Mouse (Mus musculus) myocyte (in vitro differentiated cells): ENCODE data around the gene Snx3. TPM values are rescaled to one million over a fixed set of nuclear protein-coding genes. Genes with fewer than 3 reads are reported as not detected.

ENCODE experiments used
- H3K27me3 ChIP-seq: one replicate; pipeline ENCODE4 v1.6.1; 2011; ENCODE audit not compliant: control insufficient read depth, insufficient read depth, insufficient read length
- H3K36me3 ChIP-seq: one replicate; pipeline ENCODE4 v1.6.1; 2011; ENCODE audit not compliant: control insufficient read depth, insufficient read depth
- H3K4me2 ChIP-seq: one replicate; pipeline ENCODE4 v1.6.1; 2011; ENCODE audit warnings: low read depth, control low read depth
- H3K4me3 ChIP-seq: one replicate; pipeline ENCODE4 v1.5.1; 2011; ENCODE audit warnings: mild to moderate bottlenecking, control low read depth, moderate library complexity
- H3K79me2 ChIP-seq: one replicate; pipeline ENCODE4 v1.6.1; 2011; ENCODE audit not compliant: control insufficient read depth, insufficient read depth
- H3ac ChIP-seq: one replicate; pipeline ENCODE4 v1.6.1; 2011; ENCODE audit not compliant: control insufficient read depth, insufficient read length
- CEBPB ChIP-seq: IDR thresholded peaks from 2 replicates; pipeline ENCODE4 v1.6.1; 2011; ENCODE audit warnings: mild to moderate bottlenecking, moderate library complexity; ENCODE audit not compliant: poor library complexity, insufficient read depth, severe bottlenecking
- E2F4 ChIP-seq: IDR thresholded peaks from one replicate; pipeline ENCODE4 v1.6.1; 2011; ENCODE audit warnings: mild to moderate bottlenecking, control low read depth, moderate library complexity; ENCODE audit not compliant: insufficient read depth
- MAX ChIP-seq: IDR thresholded peaks from one replicate; pipeline ENCODE4 v1.6.1; 2011; ENCODE audit warnings: low read depth, mild to moderate bottlenecking, control low read depth
- MYOD1 ChIP-seq, 3 experiments: IDR thresholded peaks; one replicate each; pipeline ENCODE4 v1.6.1; 2011; ENCODE audit warnings: control low read depth in 2 of 3, low read depth in 2 of 3, mild to moderate bottlenecking in 2 of 3, moderate library complexity in 1 of 3; ENCODE audit not compliant: insufficient read length in 2 of 3, control insufficient read depth in 1 of 3
- MYOG ChIP-seq, 3 experiments: IDR thresholded peaks; one replicate each; pipeline ENCODE4 v1.6.1; 2011; ENCODE audit warnings: control low read depth in 2 of 3, low read depth in 2 of 3, mild to moderate bottlenecking in 2 of 3; ENCODE audit not compliant: insufficient read length in 2 of 3, control insufficient read depth in 1 of 3, insufficient read depth in 1 of 3
- POLR2A ChIP-seq: IDR thresholded peaks from one replicate; pipeline ENCODE4 v1.6.1; 2011; ENCODE audit warnings: low read depth, mild to moderate bottlenecking, control low read depth, moderate library complexity; ENCODE audit not compliant: insufficient read length
- POLR2AphosphoS2 ChIP-seq: IDR thresholded peaks from one replicate; pipeline ENCODE4 v1.6.1; 2011; ENCODE audit warnings: low read depth, control low read depth; ENCODE audit not compliant: insufficient read length
- REST ChIP-seq: IDR thresholded peaks from one replicate; pipeline ENCODE4 v1.6.1; 2011; ENCODE audit warnings: mild to moderate bottlenecking, control low read depth, moderate library complexity; ENCODE audit not compliant: insufficient read depth, insufficient read length
- SRF ChIP-seq: IDR thresholded peaks from one replicate; pipeline ENCODE4 v1.6.1; 2011; ENCODE audit warnings: low read depth; ENCODE audit not compliant: control insufficient read depth, insufficient read length
- TCF12 ChIP-seq: IDR thresholded peaks from one replicate; pipeline ENCODE4 v1.6.1; 2011; ENCODE audit warnings: mild to moderate bottlenecking, control low read depth; ENCODE audit not compliant: poor library complexity, insufficient read depth, severe bottlenecking
- TCF3 ChIP-seq: IDR thresholded peaks from one replicate; pipeline ENCODE4 v1.6.1; 2011; ENCODE audit warnings: low read depth, control low read depth; ENCODE audit not compliant: insufficient read length
- USF1 ChIP-seq: IDR thresholded peaks from one replicate; pipeline ENCODE4 v1.6.1; 2011; ENCODE audit warnings: low read depth, mild to moderate bottlenecking, control low read depth, moderate library complexity
- polyA plus RNA-seq: library from polyadenylated mRNA; unstranded; fragments of >200 nt; fragmentation: generic; extraction: Trizol; gene quantifications from one replicate; pipeline ENCODE4 v1.2.1, GENCODE M21; 2012; ENCODE audit warnings: missing spikeins

Gene Snx3
- polyA plus RNA-seq, 1 experiment = 251 TPM

DNA sequence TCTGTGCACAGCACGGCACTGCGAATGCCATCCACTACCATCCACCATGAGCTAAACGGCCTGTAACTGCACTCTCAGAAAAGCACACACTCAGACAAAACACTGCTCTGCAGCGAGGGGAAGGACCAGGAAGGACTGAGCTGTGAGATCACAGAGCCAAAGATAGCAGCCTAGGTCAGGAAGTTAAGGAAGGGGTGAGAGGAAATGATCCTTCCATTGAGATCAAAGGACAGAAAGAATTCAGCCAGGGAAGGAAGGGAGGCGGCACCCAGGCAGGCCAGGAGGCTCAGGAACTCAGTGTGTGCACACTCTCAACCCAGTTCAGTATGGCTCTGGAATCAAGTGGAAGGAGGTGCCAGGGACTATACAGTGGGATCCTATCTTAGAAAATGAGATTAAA, 37.6 kb upstream of the Snx3 start:
- H3ac ChIP-seq = no peak overlapping the region
- H3K4me2 ChIP-seq = peak overlapping the region; percentile 0
- no peaks in the 10 kb centered on the region for H3K79me2 ChIP-seq
- no peaks in the 10 kb centered on the region for H3K27me3 ChIP-seq
- no peak for TF ChIP-seq REST
- TF ChIP-seq CEBPB = no peak
- no peak for TF ChIP-seq USF1
- TF ChIP-seq TCF12 = no peak
- no peak for TF ChIP-seq TCF3
- no peak for TF ChIP-seq SRF
- no peak for TF ChIP-seq E2F4
- no peak for TF ChIP-seq MYOD1 (IDR thresholded peaks at IDR 0.05; ENCODE audit: control insufficient read depth in 1 of 3, insufficient read length in 2 of 3, low read depth in 2 of 3)
- no peak for TF ChIP-seq MYOG (IDR thresholded peaks at IDR 0.05; ENCODE audit: control insufficient read depth in 1 of 3, insufficient read depth in 1 of 3, insufficient read length in 2 of 3, low read depth in 2 of 3)
- TF ChIP-seq MAX = no peak
- TF ChIP-seq POLR2AphosphoS2 = no peak
- TF ChIP-seq POLR2A = no peak
- H3K36me3 ChIP-seq = peaks cover 6% of the 10 kb centered on the region
- no peak overlapping the region for H3K4me3 ChIP-seq

DNA sequence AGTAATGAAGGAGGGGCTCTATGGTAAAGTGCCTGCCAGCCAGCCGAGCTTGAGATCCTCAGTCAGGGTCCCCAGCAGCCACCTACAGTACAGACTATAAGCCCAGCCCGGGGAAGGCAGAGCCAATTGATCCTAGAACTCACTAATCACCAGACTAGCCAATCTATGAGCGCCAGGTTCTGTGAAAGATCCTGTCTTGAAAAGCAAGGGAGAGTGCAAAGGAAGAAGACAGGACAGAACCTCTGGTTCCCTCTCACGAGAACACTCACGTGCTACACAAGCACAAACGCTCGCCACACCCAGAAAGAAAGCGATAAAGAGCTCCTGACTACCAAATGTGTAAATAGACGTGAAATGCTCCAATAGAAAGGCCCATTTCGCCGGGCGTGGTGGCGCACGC, 37.0 kb upstream of the Snx3 start:
- TF ChIP-seq TCF3 = no peak
- TF ChIP-seq CEBPB = no peak
- no peak for TF ChIP-seq POLR2A
- TF ChIP-seq REST = no peak
- TF ChIP-seq USF1 = no peak
- TF ChIP-seq POLR2AphosphoS2 = no peak
- TF ChIP-seq MYOD1 (IDR thresholded peaks at IDR 0.05; ENCODE audit: control insufficient read depth in 1 of 3, insufficient read length in 2 of 3, low read depth in 2 of 3) = no peak
- no peak for TF ChIP-seq MYOG (IDR thresholded peaks at IDR 0.05; ENCODE audit: control insufficient read depth in 1 of 3, insufficient read depth in 1 of 3, insufficient read length in 2 of 3, low read depth in 2 of 3)
- TF ChIP-seq TCF12 = no peak
- TF ChIP-seq E2F4 = no peak
- TF ChIP-seq SRF = no peak
- H3K79me2 ChIP-seq = no peaks in the 10 kb centered on the region
- no peaks in the 10 kb centered on the region for H3K27me3 ChIP-seq
- no peak overlapping the region for H3K4me3 ChIP-seq
- H3ac ChIP-seq = no peak overlapping the region
- peaks cover 2% of the 10 kb centered on the region for H3K36me3 ChIP-seq
- no peak overlapping the region for H3K4me2 ChIP-seq

DNA sequence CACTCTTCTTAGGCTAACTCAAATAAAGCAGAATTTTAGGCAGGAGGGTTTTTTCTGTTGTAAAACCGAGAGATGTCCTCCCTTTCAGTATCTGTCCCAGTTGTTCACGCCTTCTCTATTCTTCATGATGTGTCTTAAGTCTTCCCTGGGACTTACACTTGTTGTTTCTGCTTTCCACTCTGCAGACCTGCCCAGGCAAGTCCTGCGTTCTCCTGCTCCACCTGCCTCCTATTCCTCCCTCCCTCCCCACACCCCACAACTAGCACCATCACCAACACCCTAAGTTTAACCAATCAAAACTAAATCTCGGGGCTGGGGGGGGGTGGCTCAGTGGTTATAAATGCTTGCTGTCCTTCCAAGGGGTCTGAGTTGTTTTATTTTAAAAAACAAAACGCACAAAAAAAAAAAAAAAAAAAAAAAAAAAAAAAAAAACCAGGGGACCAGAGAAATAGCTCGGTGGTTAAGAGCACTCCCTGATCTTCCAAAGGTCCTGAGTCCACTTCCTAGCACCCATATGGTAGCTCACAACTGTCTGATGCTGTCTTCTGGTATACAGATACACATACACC, 26.8 kb upstream of the Snx3 start:
- no peak for TF ChIP-seq MYOG (IDR thresholded peaks at IDR 0.05; ENCODE audit: control insufficient read depth in 1 of 3, insufficient read depth in 1 of 3, insufficient read length in 2 of 3, low read depth in 2 of 3)
- TF ChIP-seq USF1 = no peak
- no peak for TF ChIP-seq POLR2A
- H3K36me3 ChIP-seq = no peaks in the 10 kb centered on the region
- H3K27me3 ChIP-seq = no peaks in the 10 kb centered on the region
- peaks cover 23% of the 10 kb centered on the region for H3K79me2 ChIP-seq
- no peak overlapping the region for H3K4me3 ChIP-seq
- no peak overlapping the region for H3ac ChIP-seq
- H3K4me2 ChIP-seq = no peak overlapping the region

DNA sequence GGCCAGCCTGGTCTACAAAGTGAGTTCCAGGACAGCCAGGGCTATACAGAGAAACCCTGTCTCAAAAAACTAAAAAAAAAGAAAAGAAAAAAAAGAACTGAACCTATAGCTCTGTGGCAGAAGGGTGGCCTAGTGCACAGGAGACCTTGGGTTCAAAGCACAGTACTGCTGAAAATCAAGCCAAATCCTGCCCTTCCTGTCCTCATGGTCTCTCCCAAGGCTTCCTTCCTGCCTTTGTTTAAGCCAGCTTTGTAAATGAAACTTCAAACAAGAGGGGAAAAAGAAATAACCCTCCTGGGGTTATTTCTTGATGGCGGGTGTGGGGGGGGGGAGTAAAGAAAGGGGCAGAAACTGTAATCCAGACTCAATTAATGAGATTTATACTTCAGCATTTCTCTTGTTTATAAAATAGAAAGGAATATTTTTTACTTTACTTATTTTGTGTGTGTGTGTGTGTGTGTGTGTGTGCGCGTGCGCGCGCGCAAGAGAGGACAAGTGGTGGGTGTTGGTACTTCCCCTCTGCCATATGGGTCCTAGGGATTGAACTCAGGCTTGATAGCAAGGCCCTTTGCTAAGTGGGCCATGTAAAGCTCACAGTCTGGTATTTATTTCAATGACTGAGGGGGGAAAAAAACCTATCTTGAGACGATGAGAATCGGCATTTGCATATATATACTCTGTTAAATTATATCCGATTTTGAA, 24.9 kb upstream of the Snx3 start:
- Histone ChIP-seq H3K36me3 (no peaks in the 10 kb centered on the region), H3K79me2 (peaks cover 23% of the 10 kb centered on the region), H3K4me3 (peak overlapping the region; percentile 64), H3K27me3 (no peaks in the 10 kb centered on the region), H3K4me2 (peak overlapping the region; percentile 89), H3ac (no peak overlapping the region)
- TF ChIP-seq REST (no peak), TCF3 (no peak), E2F4 (no peak), TCF12 (no peak), USF1 (no peak), POLR2AphosphoS2 (no peak), SRF (no peak), MAX (no peak), MYOG (IDR thresholded peaks at IDR 0.05; ENCODE audit: control insufficient read depth in 1 of 3, insufficient read depth in 1 of 3, insufficient read length in 2 of 3, low read depth in 2 of 3) (no peak), POLR2A (no peak), CEBPB (no peak), MYOD1 (IDR thresholded peaks at IDR 0.05; ENCODE audit: control insufficient read depth in 1 of 3, insufficient read length in 2 of 3, low read depth in 2 of 3) (no peak)

DNA sequence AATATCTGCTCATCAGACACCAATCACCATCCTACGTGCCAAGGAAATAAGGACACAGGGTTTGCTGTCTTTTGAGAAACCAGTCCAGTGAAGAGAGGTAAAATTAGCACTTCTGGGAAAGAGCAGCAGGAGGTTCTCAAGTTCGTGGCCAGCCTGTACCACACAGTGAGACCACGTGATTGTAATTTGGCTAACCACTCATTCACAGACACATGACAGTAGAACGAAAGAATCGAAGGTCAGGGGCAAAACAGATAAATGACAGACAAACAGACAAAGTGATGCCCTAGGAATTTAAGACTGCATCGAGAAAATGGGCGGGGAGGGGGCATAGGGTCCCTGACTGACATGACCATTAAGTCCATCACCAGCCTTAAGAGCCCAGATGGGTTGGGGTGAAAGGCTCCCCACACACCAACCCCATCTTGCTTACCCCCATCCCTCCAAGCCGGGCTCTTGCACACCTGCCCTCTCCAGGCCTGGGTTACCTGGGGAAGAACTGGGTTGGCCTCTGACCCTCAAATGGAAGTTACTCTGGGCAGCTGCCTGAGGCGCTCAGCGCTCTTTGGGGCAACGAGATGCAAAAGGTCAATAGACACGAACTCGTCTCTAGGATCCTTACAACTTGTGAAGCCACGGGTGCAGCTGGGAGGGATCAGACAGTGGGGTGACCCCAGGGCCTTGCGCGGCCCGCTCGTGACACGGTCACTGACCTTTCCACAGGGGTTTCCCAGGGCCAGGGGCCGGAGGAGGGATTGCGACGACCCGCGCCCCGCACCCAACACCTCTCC, 24.1 kb upstream of the Snx3 start:
- TF ChIP-seq USF1 (peak; percentile 54), E2F4 (no peak), POLR2A (no peak), POLR2AphosphoS2 (no peak)
- no peaks in the 10 kb centered on the region for H3K27me3 ChIP-seq

More for the DNA sequence above, 24.1 kb upstream of the Snx3 start:
- H3ac ChIP-seq = peak overlapping the region; percentile 7
- peak overlapping the region; percentile 89 for H3K4me2 ChIP-seq
- peak overlapping the region; percentile 64 for H3K4me3 ChIP-seq
- H3K36me3 ChIP-seq = no peaks in the 10 kb centered on the region
- peaks cover 20% of the 10 kb centered on the region for H3K79me2 ChIP-seq
